Mouse (Mus musculus): Measurements from ENCODE around the gene Adk. TPM values are rescaled to one million over a fixed set of nuclear protein-coding genes. Genes with fewer than 3 reads are reported as not detected.

Gene Adk
- total and polyA plus RNA-seq, 3 experiments: 47.9 to 129 (median 59.0) TPM

- in situ Hi-C loops (cut with MboI; ENCODE audit: low pct_ligation_motif_present, low pct_unique_long_range_greater_than_20kb, low sequenced_read_pairs): no loop called here
These were observed 59.1 kb downstream of the Adk start for GRCm38 (mm10) chr14:21111500-21111899.

GRCm38 (mm10) chr14:21112174-21112573 lies 59.8 kb downstream of the Adk start:
- Histone ChIP-seq H3K36me3 (replicated peaks in 1 of 2; ENCODE audit: control insufficient read depth in 1 of 2, insufficient read depth in 1 of 2, low read length in 1 of 2) (peaks cover 0 to 6% of the 10 kb centered on the region in 2 experiments), H3K79me2 (replicated peaks; ENCODE audit: control insufficient read depth, extremely low read depth, insufficient read depth, poor library complexity, severe bottlenecking) (no peaks in the 10 kb centered on the region), H3K9ac (ENCODE audit: insufficient read depth, low read depth) (no peak overlapping the region), H3K9me3 (replicated peaks; ENCODE audit: low read length) (no peaks in the 10 kb centered on the region), H3K27me3 (replicated peaks) (no peaks in the 10 kb centered on the region), H3K27ac (ENCODE audit: insufficient read depth, low read depth) (no peak overlapping the region), H3K4me2 (ENCODE audit: insufficient read depth, low read depth, poor library complexity, severe bottlenecking) (no peak overlapping the region), H3K4me3 (replicated peaks in 1 of 3; ENCODE audit: low read depth in 2 of 3, low read length in 2 of 3, poor library complexity in 1 of 3) (no peak overlapping the region), H3K4me1 (ENCODE audit: control insufficient read depth in 1 of 2, insufficient read depth in 2 of 2) (no peaks in the 10 kb centered on the region)
- in situ Hi-C loops (cut with MboI; ENCODE audit: low pct_ligation_motif_present, low pct_unique_long_range_greater_than_20kb, low sequenced_read_pairs) (no loop called here), dilution Hi-C loops (cut with MboI; ENCODE audit: extremely low pct_ligation_motif_present, extremely low pct_unique_long_range_greater_than_20kb, low sequenced_read_pairs) (no loop called here)
- no peak for DNase-seq (ENCODE audit: extremely low read depth)
- no peak for TF ChIP-seq E2F4 (IDR thresholded peaks at IDR 0.05; ENCODE audit: insufficient replicate concordance, low read depth, low read length)
- TF ChIP-seq MAX (IDR thresholded peaks at IDR 0.05; ENCODE audit: low read length): no peak
- no peak for TF ChIP-seq CHD1 (IDR thresholded peaks at IDR 0.05; ENCODE audit: low read depth, low read length)

More at GRCm38 (mm10) chr14:21111500-21111899, 59.1 kb downstream of the Adk start:
- TF ChIP-seq EP300 (IDR thresholded peaks at IDR 0.05; ENCODE audit: low read length) (no peak), MAZ (IDR thresholded peaks at IDR 0.05; ENCODE audit: low read depth, low read length) (no peak), NRF1 (IDR thresholded peaks at IDR 0.05; ENCODE audit: low read depth, low read length) (no peak), JUN (IDR thresholded peaks at IDR 0.05; ENCODE audit: insufficient read depth, low read depth, low read length) (no peak), ETS1 (conservative IDR thresholded peaks at IDR 0.05; ENCODE audit: low read depth, low read length) (no peak), KAT2A (IDR thresholded peaks at IDR 0.05; ENCODE audit: insufficient replicate concordance, low read length) (no peak), MAFK (IDR thresholded peaks at IDR 0.05; ENCODE audit: insufficient replicate concordance, low read length) (no peak), PAX5 (IDR thresholded peaks at IDR 0.05; ENCODE audit: low read length) (no peak), ZNF384 (IDR thresholded peaks at IDR 0.05; ENCODE audit: low read depth, low read length) (no peak), MEF2A (IDR thresholded peaks at IDR 0.05; ENCODE audit: borderline replicate concordance, low read depth, low read length) (no peak), RAD21 (IDR thresholded peaks at IDR 0.05; ENCODE audit: low read depth, low read length) (no peak), POLR2AphosphoS2 (IDR thresholded peaks at IDR 0.05; ENCODE audit: low read depth, low read length) (no peak), NELFE (IDR thresholded peaks at IDR 0.05; ENCODE audit: low read depth, low read length) (no peak), CHD2 (IDR thresholded peaks at IDR 0.05; ENCODE audit: low read length) (no peak), USF2 (conservative IDR thresholded peaks at IDR 0.05; ENCODE audit: low read depth, low read length) (no peak), MYC (IDR thresholded peaks at IDR 0.05; ENCODE audit: low read depth, low read length) (no peak), GABPA (IDR thresholded peaks at IDR 0.05; ENCODE audit: insufficient replicate concordance, low read depth, low read length) (no peak), RCOR1 (conservative IDR thresholded peaks at IDR 0.05; ENCODE audit: low read depth, low read length) (no peak), SIN3A (IDR thresholded peaks at IDR 0.05; ENCODE audit: low read length) (no peak), MXI1 (IDR thresholded peaks at IDR 0.05; ENCODE audit: low read depth, low read length) (no peak)
- H3K27me3 ChIP-seq (replicated peaks): no peaks in the 10 kb centered on the region
- H3K4me1 ChIP-seq (ENCODE audit: control insufficient read depth in 1 of 2, insufficient read depth in 2 of 2): no peaks in the 10 kb centered on the region
- no peaks in the 10 kb centered on the region for H3K79me2 ChIP-seq (replicated peaks; ENCODE audit: control insufficient read depth, extremely low read depth, insufficient read depth, poor library complexity, severe bottlenecking)
- no peak overlapping the region for H3K4me2 ChIP-seq (ENCODE audit: insufficient read depth, low read depth, poor library complexity, severe bottlenecking)
- no peak overlapping the region for H3K9ac ChIP-seq (ENCODE audit: insufficient read depth, low read depth)
- no peak overlapping the region for H3K27ac ChIP-seq (ENCODE audit: insufficient read depth, low read depth)
- dilution Hi-C loops (cut with MboI; ENCODE audit: extremely low pct_ligation_motif_present, extremely low pct_unique_long_range_greater_than_20kb, low sequenced_read_pairs): no loop called here
- no peak overlapping the region for H3K4me3 ChIP-seq (replicated peaks in 1 of 3; ENCODE audit: low read depth in 2 of 3, low read length in 2 of 3, poor library complexity in 1 of 3)
- DNase-seq (ENCODE audit: extremely low read depth): no peak
- H3K36me3 ChIP-seq (replicated peaks in 1 of 2; ENCODE audit: control insufficient read depth in 1 of 2, insufficient read depth in 1 of 2, low read length in 1 of 2): peaks cover 2 to 9% of the 10 kb centered on the region in 2 experiments
- H3K9me3 ChIP-seq (replicated peaks; ENCODE audit: low read length): no peaks in the 10 kb centered on the region

Measured in CH12.LX (cell line).